Mouse (Mus musculus) intestine, postnatal 0 days (tissue): ENCODE results near the gene Cacna2d1. TPM values are rescaled to one million over a fixed set of nuclear protein-coding genes. Genes with fewer than 3 reads are reported as not detected.

ENCODE experiments used
- ATAC-seq: fragments of 200-750 bp; cut with Nextera tagmentation; 2 replicates; pipeline ENCODE4 v1.8.0; 2017; ENCODE audit warnings: mild to moderate bottlenecking, moderate TSS enrichment, moderate library complexity
- H3K27ac ChIP-seq: fragments of 300-500 bp; sonication (generic); 2 replicates; pipeline ENCODE4 v1.5.1; 2014; ENCODE audit warnings: mild to moderate bottlenecking, low read depth, low read length, moderate library complexity
- H3K27me3 ChIP-seq: fragments of 300-500 bp; sonication (generic); replicated peaks from 2 replicates; pipeline ENCODE4 v1.6.1; 2014; ENCODE audit warnings: low read length, mixed read lengths; ENCODE audit not compliant: control insufficient read depth, insufficient read depth
- H3K36me3 ChIP-seq: fragments of 300-500 bp; sonication (generic); 2 replicates; pipeline ENCODE4 v1.6.1; 2014; ENCODE audit warnings: mild to moderate bottlenecking, moderate library complexity; ENCODE audit not compliant: control insufficient read depth, insufficient read depth
- H3K4me1 ChIP-seq: fragments of 300-500 bp; sonication (generic); replicated peaks from 2 replicates; pipeline ENCODE4 v1.6.1; 2014; ENCODE audit warnings: antibody characterized with exemption, low read length, mixed read lengths; ENCODE audit not compliant: control insufficient read depth, insufficient read depth
- H3K4me2 ChIP-seq: fragments of 300-500 bp; sonication (generic); replicated peaks from 2 replicates; pipeline ENCODE4 v1.6.1; 2014; ENCODE audit warnings: low read depth, mild to moderate bottlenecking, moderate library complexity
- H3K4me3 ChIP-seq: fragments of 300-500 bp; sonication (generic); 2 replicates; pipeline ENCODE4 v1.5.1; 2014; ENCODE audit warnings: low read depth, low read length
- H3K9ac ChIP-seq: fragments of 300-500 bp; sonication (generic); 2 replicates; pipeline ENCODE4 v1.6.1; 2014; ENCODE audit warnings: mild to moderate bottlenecking, low read depth, low read length
- H3K9me3 ChIP-seq: fragments of 300-500 bp; sonication (generic); 2 replicates; pipeline ENCODE4 v1.6.1; 2016; ENCODE audit warnings: mixed run types; ENCODE audit not compliant: control insufficient read depth
- CTCF ChIP-seq: sonication (generic); IDR thresholded peaks from 2 replicates; pipeline ENCODE4 v1.5.1; 2016; ENCODE audit warnings: low read depth, mild to moderate bottlenecking, control low read depth, antibody characterized with exemption, moderate library complexity
- WGBS: fragments of 180-500 bp; shearing (Covaris S2); extraction: QIAGEN DNeasy Blood & Tissue Kit; methylation state at CpG from one replicate; pipeline ENCODE4 v1.1.7; 2014; 5-methylcytosine and 5-hydroxymethylcytosine counted together
- polyA plus RNA-seq: library from polyadenylated mRNA; unstranded; fragments of >200 nt; fragmentation: Nextera tagmentation; extraction: Ambion mirVana; gene quantifications from 2 replicates; pipeline ENCODE4 v1.2.1, GENCODE M21; 2015

Cacna2d1 gene
- polyA plus RNA-seq, 1 experiment from 2014 or later = 7.2 TPM

GRCm38 (mm10) chr5:16362076-16362475, 427.6 kb downstream of the Cacna2d1 start:
- H3K9ac ChIP-seq = no peak overlapping the region
- no peak for ATAC-seq
- 81% methylated on average over 2 of the region's 2 CpGs for WGBS
- TF ChIP-seq CTCF = no peak
- H3K4me2 ChIP-seq = no peak overlapping the region
- H3K27ac ChIP-seq = no peak overlapping the region
- no peaks in the 10 kb centered on the region for H3K9me3 ChIP-seq
- no peaks in the 10 kb centered on the region for H3K4me1 ChIP-seq
- no peaks in the 10 kb centered on the region for H3K27me3 ChIP-seq
- no peaks in the 10 kb centered on the region for H3K36me3 ChIP-seq
- no peak overlapping the region for H3K4me3 ChIP-seq

GRCm38 (mm10) chr5:16363171-16363570, 428.7 kb downstream of the Cacna2d1 start:
- Histone ChIP-seq H3K36me3 (no peaks in the 10 kb centered on the region), H3K4me2 (no peak overlapping the region), H3K4me1 (no peaks in the 10 kb centered on the region), H3K4me3 (no peak overlapping the region), H3K27ac (no peak overlapping the region), H3K9ac (no peak overlapping the region), H3K9me3 (no peaks in the 10 kb centered on the region), H3K27me3 (no peaks in the 10 kb centered on the region)
- 71% methylated on average over 2 of the region's 2 CpGs for WGBS
- no peak for ATAC-seq
- TF ChIP-seq CTCF = no peak

GRCm38 (mm10) chr5:16370706-16371105, 436.2 kb downstream of the Cacna2d1 start:
- Histone ChIP-seq H3K36me3 (no peaks in the 10 kb centered on the region), H3K4me3 (no peak overlapping the region), H3K27me3 (no peaks in the 10 kb centered on the region), H3K27ac (no peak overlapping the region), H3K4me1 (no peaks in the 10 kb centered on the region), H3K9me3 (no peaks in the 10 kb centered on the region), H3K4me2 (no peak overlapping the region), H3K9ac (no peak overlapping the region)
- 87% methylated on average over 8 of the region's 8 CpGs for WGBS
- no peak for TF ChIP-seq CTCF
- no peak for ATAC-seq

- Histone ChIP-seq H3K9ac (no peak overlapping the region), H3K27ac (no peak overlapping the region), H3K4me2 (no peak overlapping the region), H3K36me3 (no peaks in the 10 kb centered on the region), H3K4me1 (no peaks in the 10 kb centered on the region), H3K9me3 (no peaks in the 10 kb centered on the region), H3K4me3 (no peak overlapping the region), H3K27me3 (no peaks in the 10 kb centered on the region)
- TF ChIP-seq CTCF = no peak
- no peak for ATAC-seq
- WGBS = 89% methylated on average over 4 of the region's 4 CpGs
These were observed 439.5 kb downstream of the Cacna2d1 start for GRCm38 (mm10) chr5:16373966-16374365.

GRCm38 (mm10) chr5:16376329-16376908, 441.9 kb downstream of the Cacna2d1 start:
- no peak overlapping the region for H3K9ac ChIP-seq
- no peak overlapping the region for H3K4me2 ChIP-seq
- no peaks in the 10 kb centered on the region for H3K4me1 ChIP-seq
- ATAC-seq = no peak
- no peaks in the 10 kb centered on the region for H3K9me3 ChIP-seq
- no peaks in the 10 kb centered on the region for H3K36me3 ChIP-seq
- no peak overlapping the region for H3K27ac ChIP-seq
- no peaks in the 10 kb centered on the region for H3K27me3 ChIP-seq
- 91% methylated on average over 3 of the region's 3 CpGs for WGBS
- no peak for TF ChIP-seq CTCF
- H3K4me3 ChIP-seq = no peak overlapping the region

GRCm38 (mm10) chr5:16410011-16410410, 475.5 kb downstream of the Cacna2d1 start:
- Histone ChIP-seq H3K27me3 (no peaks in the 10 kb centered on the region), H3K27ac (no peak overlapping the region), H3K4me3 (no peak overlapping the region), H3K9ac (no peak overlapping the region), H3K4me1 (no peaks in the 10 kb centered on the region), H3K36me3 (no peaks in the 10 kb centered on the region), H3K4me2 (no peak overlapping the region), H3K9me3 (no peaks in the 10 kb centered on the region)
- WGBS = 78% methylated on average over 8 of the region's 8 CpGs
- TF ChIP-seq CTCF = no peak
- ATAC-seq = no peak

GRCm38 (mm10) chr5:16414693-16415092, 480.2 kb downstream of the Cacna2d1 start:
- TF ChIP-seq CTCF = no peak
- no peak overlapping the region for H3K4me3 ChIP-seq
- ATAC-seq = no peak

More at GRCm38 (mm10) chr5:16414693-16415092, 480.2 kb downstream of the Cacna2d1 start:
- Histone ChIP-seq H3K36me3 (no peaks in the 10 kb centered on the region), H3K9ac (no peak overlapping the region), H3K4me2 (no peak overlapping the region), H3K27me3 (no peaks in the 10 kb centered on the region), H3K27ac (no peak overlapping the region), H3K4me1 (no peaks in the 10 kb centered on the region), H3K9me3 (no peaks in the 10 kb centered on the region)
